Mouse (Mus musculus): ENCODE measurements around the gene Inpp5k.

GRCm38 (mm10) chr11:75693570-75693969, 62.8 kb downstream of the Inpp5k start:
- no peak for TF ChIP-seq POLR2A (IDR thresholded peaks at IDR 0.05; ENCODE audit: insufficient read length, low read depth)
- no peak for TF ChIP-seq POLR2AphosphoS2 (IDR thresholded peaks at IDR 0.05; ENCODE audit: insufficient read length, low read depth)
- no peak for TF ChIP-seq TCF12 (IDR thresholded peaks at IDR 0.05; ENCODE audit: insufficient read depth, poor library complexity, severe bottlenecking)
- TF ChIP-seq USF1 (IDR thresholded peaks at IDR 0.05; ENCODE audit: low read depth), result no peak
- no peak for TF ChIP-seq MYOG (IDR thresholded peaks at IDR 0.05; ENCODE audit: control insufficient read depth in 1 of 3, insufficient read depth in 1 of 3, insufficient read length in 2 of 3, low read depth in 2 of 3)
- TF ChIP-seq MAX (IDR thresholded peaks at IDR 0.05; ENCODE audit: low read depth), result no peak
- TF ChIP-seq E2F4 (IDR thresholded peaks at IDR 0.05; ENCODE audit: insufficient read depth), result no peak
- TF ChIP-seq REST (IDR thresholded peaks at IDR 0.05; ENCODE audit: insufficient read depth, insufficient read length), result no peak
- no peak for TF ChIP-seq MYOD1 (IDR thresholded peaks at IDR 0.05; ENCODE audit: control insufficient read depth in 1 of 3, insufficient read length in 2 of 3, low read depth in 2 of 3)
- no peak for TF ChIP-seq TCF3 (IDR thresholded peaks at IDR 0.05; ENCODE audit: insufficient read length, low read depth)
- TF ChIP-seq CEBPB (IDR thresholded peaks at IDR 0.05; ENCODE audit: insufficient read depth, poor library complexity, severe bottlenecking), result no peak
- TF ChIP-seq SRF (IDR thresholded peaks at IDR 0.05; ENCODE audit: control insufficient read depth, insufficient read length, low read depth), result no peak
